Mouse (Mus musculus): ENCODE measurements around the gene Cdyl. TPM values are rescaled to one million over a fixed set of nuclear protein-coding genes. Genes with fewer than 3 reads are reported as not detected.

Cdyl gene
- polyA plus RNA-seq, 1 experiment from 2014 or later = 16.7 TPM

GRCm38 (mm10) chr13:35749194-35749593 lies 89.6 kb downstream of the Cdyl start:
- Histone ChIP-seq H3K4me3 (ENCODE audit: control insufficient read depth in 1 of 2, insufficient read depth in 1 of 2, low read depth in 1 of 2, low read length in 2 of 2) (no peak overlapping the region), H3K4me1 (ENCODE audit: control insufficient read depth in 2 of 2, insufficient read depth in 2 of 2, low read length in 2 of 2) (peaks cover 3 to 20% of the 10 kb centered on the region in 2 experiments; a peak in 3 of 4 replicates), H3K36me3 (ENCODE audit: control insufficient read depth, insufficient read depth, low read length) (no peaks in the 10 kb centered on the region), H3K27me3 (ENCODE audit: control insufficient read depth, insufficient read depth, low read length) (no peaks in the 10 kb centered on the region), H3K4me2 (ENCODE audit: low read length) (no peak overlapping the region), H3K9ac (ENCODE audit: low read length) (no peak overlapping the region), H3K9me3 (ENCODE audit: control insufficient read depth, low read length) (peaks cover 9% of the 10 kb centered on the region; the same call in 1 of the 2 replicates), H3K27ac (replicated peaks in 1 of 2; ENCODE audit: control insufficient read depth in 1 of 2, insufficient read depth in 1 of 2, low read depth in 2 of 2, low read length in 2 of 2) (no peak overlapping the region)
- no peak for ATAC-seq (ENCODE audit: insufficient number of reproducible peaks, insufficient read depth, low FRiP score, low read depth)
- 85% methylated on average over 4 of the region's 4 CpGs for WGBS

DNA sequence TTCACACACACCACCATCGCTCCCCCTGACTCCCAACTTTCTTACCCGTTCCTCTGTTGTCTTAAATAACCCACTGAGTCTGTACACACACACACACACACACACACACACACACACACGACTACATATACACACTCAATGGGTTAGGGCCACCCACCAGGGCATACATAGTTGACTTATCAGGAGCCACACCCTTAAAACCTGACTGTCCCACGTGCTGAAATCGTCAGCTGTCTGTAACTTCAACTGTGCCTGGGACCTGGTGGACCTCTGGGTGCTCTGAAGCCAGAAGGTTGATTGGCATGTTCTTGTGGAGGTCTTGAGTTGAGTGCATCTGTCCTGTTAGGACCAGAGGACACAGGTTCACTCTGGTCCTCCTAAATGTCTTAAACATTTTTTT lies 90.0 kb downstream of the Cdyl start:
- Histone ChIP-seq H3K36me3 (ENCODE audit: control insufficient read depth, insufficient read depth, low read length) (no peaks in the 10 kb centered on the region), H3K9me3 (ENCODE audit: control insufficient read depth, low read length) (peaks cover 9% of the 10 kb centered on the region; the same call in 1 of the 2 replicates), H3K27ac (replicated peaks in 1 of 2; ENCODE audit: control insufficient read depth in 1 of 2, insufficient read depth in 1 of 2, low read depth in 2 of 2, low read length in 2 of 2) (no peak overlapping the region), H3K27me3 (ENCODE audit: control insufficient read depth, insufficient read depth, low read length) (no peaks in the 10 kb centered on the region), H3K4me2 (ENCODE audit: low read length) (no peak overlapping the region), H3K4me3 (ENCODE audit: control insufficient read depth in 1 of 2, insufficient read depth in 1 of 2, low read depth in 1 of 2, low read length in 2 of 2) (no peak overlapping the region), H3K4me1 (ENCODE audit: control insufficient read depth in 2 of 2, insufficient read depth in 2 of 2, low read length in 2 of 2) (peaks cover 4 to 25% of the 10 kb centered on the region in 2 experiments; a peak in 3 of 4 replicates), H3K9ac (ENCODE audit: low read length) (no peak overlapping the region)
- no peak for ATAC-seq (ENCODE audit: insufficient number of reproducible peaks, insufficient read depth, low FRiP score, low read depth)
- WGBS = 74% methylated on average over 5 of the region's 5 CpGs

- peaks cover 11 to 38% of the 10 kb centered on the region in 2 experiments for H3K4me1 ChIP-seq (ENCODE audit: control insufficient read depth in 2 of 2, insufficient read depth in 2 of 2, low read length in 2 of 2)
- H3K9me3 ChIP-seq (ENCODE audit: control insufficient read depth, low read length) = 0 out of 2 replicates have a peak, but pooled peaks cover 2% of the 10 kb centered on the region
- no peak overlapping the region for H3K4me2 ChIP-seq (ENCODE audit: low read length)
- H3K4me3 ChIP-seq (ENCODE audit: control insufficient read depth in 1 of 2, insufficient read depth in 1 of 2, low read depth in 1 of 2, low read length in 2 of 2) = no peak overlapping the region
- ATAC-seq (ENCODE audit: insufficient number of reproducible peaks, insufficient read depth, low FRiP score, low read depth) = no peak
- WGBS = 80% methylated on average over 7 of the region's 7 CpGs
- H3K9ac ChIP-seq (ENCODE audit: low read length) = no peak overlapping the region
- H3K36me3 ChIP-seq (ENCODE audit: control insufficient read depth, insufficient read depth, low read length) = no peaks in the 10 kb centered on the region
- H3K27me3 ChIP-seq (ENCODE audit: control insufficient read depth, insufficient read depth, low read length) = no peaks in the 10 kb centered on the region
- H3K27ac ChIP-seq (replicated peaks in 1 of 2; ENCODE audit: control insufficient read depth in 1 of 2, insufficient read depth in 1 of 2, low read depth in 2 of 2, low read length in 2 of 2) = no peak overlapping the region
Observed at GRCm38 (mm10) chr13:35752046-35752445, 92.4 kb downstream of the Cdyl start.

DNA sequence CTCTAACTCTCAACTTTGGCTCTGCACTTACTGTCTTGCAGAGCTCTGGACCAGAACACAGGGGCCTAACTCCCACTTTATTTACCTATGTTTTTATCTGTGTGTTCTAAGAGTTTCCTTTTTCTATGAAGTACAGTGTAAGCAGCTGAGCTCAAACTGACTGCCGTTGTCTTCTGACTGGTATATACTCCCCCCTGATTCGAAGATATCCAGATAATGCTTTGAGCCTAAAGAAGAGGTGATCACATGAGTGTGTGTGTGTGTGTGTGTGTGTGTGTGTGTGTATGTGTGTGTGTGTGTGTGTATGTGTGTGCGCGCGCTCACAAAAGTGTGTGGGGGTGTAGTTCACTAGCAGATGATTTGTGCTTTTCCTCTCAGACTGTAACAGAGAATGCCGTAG lies 95.4 kb downstream of the Cdyl start:
- no peaks in the 10 kb centered on the region for H3K36me3 ChIP-seq (ENCODE audit: control insufficient read depth, insufficient read depth, low read length)
- H3K4me2 ChIP-seq (ENCODE audit: low read length) = no peak overlapping the region
- no peaks in the 10 kb centered on the region for H3K27me3 ChIP-seq (ENCODE audit: control insufficient read depth, insufficient read depth, low read length)
- no peak for ATAC-seq (ENCODE audit: insufficient number of reproducible peaks, insufficient read depth, low FRiP score, low read depth)
- peaks cover 17 to 48% of the 10 kb centered on the region in 2 experiments for H3K4me1 ChIP-seq (ENCODE audit: control insufficient read depth in 2 of 2, insufficient read depth in 2 of 2, low read length in 2 of 2)
- H3K4me3 ChIP-seq (ENCODE audit: control insufficient read depth in 1 of 2, insufficient read depth in 1 of 2, low read depth in 1 of 2, low read length in 2 of 2) = no peak overlapping the region
- H3K9ac ChIP-seq (ENCODE audit: low read length) = no peak overlapping the region
- 80% methylated on average over 6 of the region's 6 CpGs for WGBS
- H3K27ac ChIP-seq (replicated peaks in 1 of 2; ENCODE audit: control insufficient read depth in 1 of 2, insufficient read depth in 1 of 2, low read depth in 2 of 2, low read length in 2 of 2) = no peak overlapping the region
- no peaks in the 10 kb centered on the region for H3K9me3 ChIP-seq (ENCODE audit: control insufficient read depth, low read length)

- Histone ChIP-seq H3K4me2 (ENCODE audit: low read length) (no peak overlapping the region), H3K4me3 (ENCODE audit: control insufficient read depth in 1 of 2, insufficient read depth in 1 of 2, low read depth in 1 of 2, low read length in 2 of 2) (no peak overlapping the region), H3K4me1 (ENCODE audit: control insufficient read depth in 2 of 2, insufficient read depth in 2 of 2, low read length in 2 of 2) (peaks cover 17 to 48% of the 10 kb centered on the region in 2 experiments), H3K27me3 (ENCODE audit: control insufficient read depth, insufficient read depth, low read length) (no peaks in the 10 kb centered on the region), H3K27ac (replicated peaks in 1 of 2; ENCODE audit: control insufficient read depth in 1 of 2, insufficient read depth in 1 of 2, low read depth in 2 of 2, low read length in 2 of 2) (no peak overlapping the region), H3K36me3 (ENCODE audit: control insufficient read depth, insufficient read depth, low read length) (no peaks in the 10 kb centered on the region), H3K9me3 (ENCODE audit: control insufficient read depth, low read length) (no peaks in the 10 kb centered on the region), H3K9ac (ENCODE audit: low read length) (no peak overlapping the region)
- ATAC-seq (ENCODE audit: insufficient number of reproducible peaks, insufficient read depth, low FRiP score, low read depth) = no peak
- WGBS = 69% methylated on average over 8 of the region's 8 CpGs
Observed at GRCm38 (mm10) chr13:35755655-35756283, 96.1 kb downstream of the Cdyl start.

DNA sequence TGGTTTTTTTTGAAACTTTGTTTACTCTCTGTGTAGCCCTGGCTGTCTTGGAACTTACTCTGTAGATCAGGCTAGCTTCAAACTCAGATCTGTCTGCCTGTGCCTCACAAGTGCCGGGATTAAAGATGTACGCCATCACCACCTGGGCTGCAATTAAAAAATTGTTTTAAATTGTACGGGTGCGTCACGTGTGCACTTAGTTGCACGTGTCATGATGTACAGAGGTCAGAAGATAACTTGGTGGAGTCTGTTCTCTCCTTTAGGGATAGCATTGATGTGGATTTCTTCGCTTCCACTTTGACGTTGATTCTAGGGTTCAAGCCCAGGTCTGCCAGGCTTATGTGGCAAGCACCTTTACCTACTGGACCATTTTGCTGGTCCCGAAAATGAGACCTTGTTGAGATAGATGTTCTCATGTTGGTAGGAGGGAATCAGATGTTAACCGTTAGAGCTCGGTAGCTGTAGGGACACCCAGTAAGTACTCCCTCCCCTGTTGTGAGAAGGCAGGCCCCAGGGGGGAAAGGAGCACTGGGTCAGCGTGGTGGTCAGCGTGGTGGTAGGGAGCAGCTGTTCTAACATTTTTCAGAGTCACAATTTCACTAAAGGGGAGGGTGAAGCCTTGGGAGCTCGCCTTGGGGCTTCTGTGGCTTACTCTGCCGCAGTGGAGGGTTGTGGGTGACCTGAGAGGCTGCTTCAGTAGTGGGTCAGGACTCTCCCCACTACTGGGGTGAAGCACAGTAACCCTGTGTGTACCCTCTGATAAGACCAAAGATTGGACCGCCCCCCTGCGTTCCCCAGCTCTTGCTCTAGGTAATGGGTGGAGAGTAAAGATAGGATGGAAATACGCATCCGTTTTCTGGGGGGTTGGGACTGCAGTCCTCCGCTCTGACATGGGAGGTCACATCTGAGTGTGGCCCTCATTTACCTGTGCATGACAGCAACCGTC lies 97.0 kb downstream of the Cdyl start:
- Histone ChIP-seq H3K4me3 (ENCODE audit: control insufficient read depth in 1 of 2, insufficient read depth in 1 of 2, low read depth in 1 of 2, low read length in 2 of 2) (no peak overlapping the region), H3K4me2 (ENCODE audit: low read length) (no peak overlapping the region), H3K36me3 (ENCODE audit: control insufficient read depth, insufficient read depth, low read length) (no peaks in the 10 kb centered on the region), H3K27me3 (ENCODE audit: control insufficient read depth, insufficient read depth, low read length) (no peaks in the 10 kb centered on the region), H3K4me1 (ENCODE audit: control insufficient read depth in 2 of 2, insufficient read depth in 2 of 2, low read length in 2 of 2) (peaks cover 17 to 48% of the 10 kb centered on the region in 2 experiments), H3K27ac (replicated peaks in 1 of 2; ENCODE audit: control insufficient read depth in 1 of 2, insufficient read depth in 1 of 2, low read depth in 2 of 2, low read length in 2 of 2) (no peak overlapping the region), H3K9ac (ENCODE audit: low read length) (no peak overlapping the region), H3K9me3 (ENCODE audit: control insufficient read depth, low read length) (no peaks in the 10 kb centered on the region)
- 82% methylated on average over 21 of the region's 21 CpGs for WGBS
- no peak for ATAC-seq (ENCODE audit: insufficient number of reproducible peaks, insufficient read depth, low FRiP score, low read depth)

DNA sequence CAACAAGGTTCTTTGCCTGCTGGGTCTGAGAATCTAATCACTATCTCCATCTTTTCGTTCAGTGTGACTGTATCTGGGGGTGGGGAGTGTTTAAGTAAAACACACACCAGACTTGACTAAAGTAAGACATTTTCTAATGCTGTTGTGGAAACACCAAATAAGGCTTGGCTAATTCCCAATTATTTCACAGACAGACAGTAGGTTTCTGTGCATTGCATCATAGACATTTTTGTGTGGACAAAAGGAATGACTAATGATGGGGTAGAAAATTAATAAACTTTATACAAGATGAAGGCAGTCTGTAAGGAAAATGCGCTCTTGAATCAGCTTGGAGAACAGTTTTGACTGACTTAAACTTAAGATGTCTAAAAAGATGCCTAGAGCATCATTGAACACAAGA lies 100.7 kb downstream of the Cdyl start:
- Histone ChIP-seq H3K4me3 (ENCODE audit: control insufficient read depth in 1 of 2, insufficient read depth in 1 of 2, low read depth in 1 of 2, low read length in 2 of 2) (no peak overlapping the region), H3K9ac (ENCODE audit: low read length) (no peak overlapping the region), H3K4me2 (ENCODE audit: low read length) (no peak overlapping the region), H3K27me3 (ENCODE audit: control insufficient read depth, insufficient read depth, low read length) (no peaks in the 10 kb centered on the region), H3K36me3 (ENCODE audit: control insufficient read depth, insufficient read depth, low read length) (no peaks in the 10 kb centered on the region), H3K4me1 (ENCODE audit: control insufficient read depth in 2 of 2, insufficient read depth in 2 of 2, low read length in 2 of 2) (peaks cover 15 to 30% of the 10 kb centered on the region in 2 experiments), H3K27ac (replicated peaks in 1 of 2; ENCODE audit: control insufficient read depth in 1 of 2, insufficient read depth in 1 of 2, low read depth in 2 of 2, low read length in 2 of 2) (no peak overlapping the region), H3K9me3 (ENCODE audit: control insufficient read depth, low read length) (no peaks in the 10 kb centered on the region)
- 84% methylated on average over 2 of the region's 2 CpGs for WGBS
- no peak for ATAC-seq (ENCODE audit: insufficient number of reproducible peaks, insufficient read depth, low FRiP score, low read depth)

Measured in heart, embryonic 14.5 days (tissue).